Mouse (Mus musculus) neural tube, embryonic 11.5 days (tissue): ENCODE measurements around the gene Cflar. TPM values are rescaled to one million over a fixed set of nuclear protein-coding genes. Genes with fewer than 3 reads are reported as not detected.

Experiments
- ATAC-seq: fragments of 200-750 bp; cut with Nextera tagmentation; 2 replicates; pipeline ENCODE4 v1.8.0; 2017; ENCODE audit warnings: moderate number of reproducible peaks, mild to moderate bottlenecking, moderate TSS enrichment, moderate library complexity; ENCODE audit not compliant: insufficient read depth, low FRiP score, low TSS enrichment
- DNase-seq: peaks from one replicate; pipeline ENCODE4 v3.0.0-alpha.2; 2015; ENCODE audit warnings: low spot score
- H3K27ac ChIP-seq: fragments of 300-500 bp; sonication (generic); 2 replicates; pipeline ENCODE4 v1.5.1; 2014; ENCODE audit warnings: low read depth, mild to moderate bottlenecking, low read length
- H3K27me3 ChIP-seq: fragments of 300-500 bp; sonication (generic); 2 replicates; pipeline ENCODE4 v1.6.1; 2014; ENCODE audit warnings: mild to moderate bottlenecking, low read length, mixed read lengths; ENCODE audit not compliant: control insufficient read depth, insufficient read depth
- H3K36me3 ChIP-seq: fragments of 300-500 bp; sonication (generic); 2 replicates; pipeline ENCODE4 v1.6.1; 2014; ENCODE audit warnings: mild to moderate bottlenecking, low read length, moderate library complexity, mixed read lengths; ENCODE audit not compliant: control insufficient read depth, insufficient read depth
- H3K4me1 ChIP-seq: fragments of 300-500 bp; sonication (generic); 2 replicates; pipeline ENCODE4 v1.6.1; 2014; ENCODE audit warnings: low read length, mixed read lengths; ENCODE audit not compliant: control insufficient read depth, insufficient read depth
- H3K4me2 ChIP-seq: fragments of 300-500 bp; sonication (generic); 2 replicates; pipeline ENCODE4 v1.6.1; 2014; ENCODE audit warnings: low read depth, mild to moderate bottlenecking, moderate library complexity
- H3K4me3 ChIP-seq: fragments of 300-500 bp; sonication (generic); 2 replicates; pipeline ENCODE4 v1.5.1; 2014; ENCODE audit warnings: low read depth, low read length
- H3K9ac ChIP-seq: fragments of 300-500 bp; sonication (generic); 2 replicates; pipeline ENCODE4 v1.6.1; 2014; ENCODE audit warnings: mild to moderate bottlenecking, low read length
- H3K9me3 ChIP-seq: fragments of 300-500 bp; sonication (generic); 2 replicates; pipeline ENCODE4 v1.6.1; 2016; ENCODE audit warnings: low read length; ENCODE audit not compliant: control insufficient read depth
- WGBS: fragments of 180-500 bp; shearing (Covaris S2); extraction: QIAGEN DNeasy Blood & Tissue Kit; methylation state at CpG from one replicate; pipeline ENCODE4 v1.1.7; 2014; 5-methylcytosine and 5-hydroxymethylcytosine counted together
- polyA plus RNA-seq: library from polyadenylated mRNA; unstranded; fragments of >200 nt; fragmentation: Nextera tagmentation; extraction: Ambion mirVana; gene quantifications from 2 replicates; pipeline ENCODE4 v1.2.1, GENCODE M21; 2014

Gene Cflar
- polyA plus RNA-seq, 1 experiment from 2014 or later: 18.0 TPM

GRCm38 (mm10) chr1:58773905-58774304, 62.6 kb downstream of the Cflar start:
- no peak overlapping the region for H3K4me2 ChIP-seq
- H3K9ac ChIP-seq: no peak overlapping the region
- no peaks in the 10 kb centered on the region for H3K36me3 ChIP-seq
- no peak for ATAC-seq
- 79% methylated on average over 2 of the region's 2 CpGs for WGBS
- H3K4me3 ChIP-seq: no peak overlapping the region
- no peaks in the 10 kb centered on the region for H3K27me3 ChIP-seq
- DNase-seq: no peak
- H3K27ac ChIP-seq: no peak overlapping the region
- H3K4me1 ChIP-seq: no peaks in the 10 kb centered on the region
- no peaks in the 10 kb centered on the region for H3K9me3 ChIP-seq

- H3K4me1 ChIP-seq: no peaks in the 10 kb centered on the region
- no peaks in the 10 kb centered on the region for H3K27me3 ChIP-seq
- WGBS: 97% methylated on average over 5 of the region's 5 CpGs
- no peak overlapping the region for H3K27ac ChIP-seq
- no peak overlapping the region for H3K9ac ChIP-seq
- no peak for DNase-seq
- no peak overlapping the region for H3K4me3 ChIP-seq
- no peak for ATAC-seq
- no peaks in the 10 kb centered on the region for H3K9me3 ChIP-seq
- H3K36me3 ChIP-seq: no peaks in the 10 kb centered on the region
- no peak overlapping the region for H3K4me2 ChIP-seq
These were observed 64.1 kb downstream of the Cflar start for GRCm38 (mm10) chr1:58775361-58775760.

GRCm38 (mm10) chr1:58777583-58777982, 66.3 kb downstream of the Cflar start:
- H3K36me3 ChIP-seq: no peaks in the 10 kb centered on the region
- H3K4me3 ChIP-seq: no peak overlapping the region
- H3K9me3 ChIP-seq: no peaks in the 10 kb centered on the region
- no peaks in the 10 kb centered on the region for H3K27me3 ChIP-seq
- no peak overlapping the region for H3K27ac ChIP-seq
- no peak overlapping the region for H3K4me2 ChIP-seq
- no peaks in the 10 kb centered on the region for H3K4me1 ChIP-seq
- no peak for DNase-seq
- no peak overlapping the region for H3K9ac ChIP-seq
- no peak for ATAC-seq
- WGBS: 88% methylated on average over 1 of the region's 1 CpGs

GRCm38 (mm10) chr1:58778226-58778625, 66.9 kb downstream of the Cflar start:
- no peak for DNase-seq
- Histone ChIP-seq H3K4me3 (no peak overlapping the region), H3K27ac (no peak overlapping the region), H3K9ac (no peak overlapping the region), H3K36me3 (no peaks in the 10 kb centered on the region), H3K4me1 (no peaks in the 10 kb centered on the region), H3K27me3 (no peaks in the 10 kb centered on the region), H3K4me2 (no peak overlapping the region), H3K9me3 (no peaks in the 10 kb centered on the region)
- WGBS: 21% methylated on average over 1 of the region's 1 CpGs
- no peak for ATAC-seq

- DNase-seq (no peak), ATAC-seq (no peak)
- Histone ChIP-seq H3K4me2 (no peak overlapping the region), H3K36me3 (no peaks in the 10 kb centered on the region), H3K9me3 (no peaks in the 10 kb centered on the region), H3K4me3 (no peak overlapping the region), H3K27me3 (no peaks in the 10 kb centered on the region), H3K4me1 (no peaks in the 10 kb centered on the region), H3K9ac (no peak overlapping the region), H3K27ac (no peak overlapping the region)
- WGBS: 92% methylated on average over 2 of the region's 2 CpGs
These were observed 75.0 kb downstream of the Cflar start for GRCm38 (mm10) chr1:58786276-58786675.

GRCm38 (mm10) chr1:58788410-58788809, 77.1 kb downstream of the Cflar start:
- DNase-seq (no peak), ATAC-seq (no peak)
- H3K27me3 ChIP-seq: no peaks in the 10 kb centered on the region
- no peaks in the 10 kb centered on the region for H3K4me1 ChIP-seq
- no peak overlapping the region for H3K27ac ChIP-seq
- no peaks in the 10 kb centered on the region for H3K36me3 ChIP-seq
- no peaks in the 10 kb centered on the region for H3K9me3 ChIP-seq
- H3K4me2 ChIP-seq: no peak overlapping the region
- 99% methylated on average over 4 of the region's 4 CpGs for WGBS
- H3K4me3 ChIP-seq: no peak overlapping the region
- no peak overlapping the region for H3K9ac ChIP-seq

- ATAC-seq: no peak
- Histone ChIP-seq H3K4me3 (no peak overlapping the region), H3K9ac (no peak overlapping the region; the same call in 1 of the 2 replicates), H3K36me3 (no peaks in the 10 kb centered on the region), H3K4me1 (no peaks in the 10 kb centered on the region), H3K4me2 (no peak overlapping the region), H3K27ac (no peak overlapping the region), H3K9me3 (no peaks in the 10 kb centered on the region), H3K27me3 (no peaks in the 10 kb centered on the region)
- DNase-seq: no peak
- WGBS: 52% methylated on average over 2 of the region's 2 CpGs
These were observed 83.4 kb downstream of the Cflar start for GRCm38 (mm10) chr1:58794705-58795104.

- Histone ChIP-seq H3K4me1 (no peaks in the 10 kb centered on the region), H3K27ac (no peak within 1 kb of the TSS), H3K36me3 (no peaks in the 10 kb centered on the region), H3K4me3 (peak within 1 kb of the TSS; percentile 50), H3K4me2 (peak within 1 kb of the TSS; percentile 82), H3K27me3 (no peaks in the 10 kb centered on the region), H3K9ac (peak within 1 kb of the TSS; percentile 73), H3K9me3 (no peaks in the 10 kb centered on the region)
- DNase-seq (peak; percentile 57), ATAC-seq (no peak)
- 2% methylated on average over 42 of the region's 42 CpGs for WGBS
These were observed 84.2 kb downstream of the Cflar start, which contains the start of gene Casp8 for GRCm38 (mm10) chr1:58795291-58796058. TSS of gene Casp8 (plus strand) at chr1:58795374.

- Histone ChIP-seq H3K9me3 (no peaks in the 10 kb centered on the region), H3K36me3 (no peaks in the 10 kb centered on the region), H3K9ac (peak overlapping the region; percentile 73), H3K27ac (no peak overlapping the region), H3K4me3 (peak overlapping the region; percentile 50), H3K4me2 (peak overlapping the region; percentile 82), H3K4me1 (no peaks in the 10 kb centered on the region), H3K27me3 (no peaks in the 10 kb centered on the region)
- ATAC-seq: no peak
- WGBS: 3% methylated on average over 3 of the region's 3 CpGs
- DNase-seq: no peak
These were observed 84.7 kb downstream of the Cflar start for GRCm38 (mm10) chr1:58796059-58796363.
